Mouse (Mus musculus) bone marrow macrophage, adult 2 months (primary cell): ENCODE results near the gene Vps37b.

Experiments used
- CTCF ChIP-seq: IDR thresholded peaks from 2 replicates; pipeline ENCODE4 v1.5.1; 2012; ENCODE audit warnings: low read depth, mild to moderate bottlenecking, low read length, moderate library complexity
- POLR2A ChIP-seq: IDR thresholded peaks from 2 replicates; pipeline ENCODE4 v1.6.1; 2012; ENCODE audit warnings: mild to moderate bottlenecking, low read depth, low read length, borderline replicate concordance

DNA sequence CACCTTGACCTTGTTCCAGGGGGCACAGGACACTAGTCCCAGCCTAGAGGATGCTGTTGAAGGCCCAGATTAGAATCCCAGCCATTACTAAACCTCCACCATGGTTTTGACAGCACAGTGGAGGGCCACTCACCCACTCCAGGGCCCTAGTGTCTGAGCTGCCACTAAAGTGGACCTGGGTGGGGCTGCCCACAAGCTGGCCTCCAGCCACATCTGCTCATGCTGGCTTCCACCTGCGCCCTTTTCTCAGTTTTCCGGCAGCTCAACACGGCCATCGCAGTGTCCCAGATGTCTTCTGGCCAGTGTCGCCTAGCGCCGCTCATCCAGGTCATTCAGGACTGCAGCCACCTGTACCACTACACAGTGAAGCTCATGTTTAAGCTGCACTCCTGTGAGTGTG, 37.6 kb downstream of the Vps37b start:
- no peak for TF ChIP-seq POLR2A
- TF ChIP-seq CTCF = no peak
